Mouse (Mus musculus): ENCODE results near the gene Miox. TPM values are rescaled to one million over a fixed set of nuclear protein-coding genes. Genes with fewer than 3 reads are reported as not detected.
A peak's percentile ranks its signal among the peaks of the same experiment; 100 is the strongest.

The Miox gene
- polyA plus RNA-seq, 1 experiment from 2014 or later, result not detected

- H3K9ac ChIP-seq (ENCODE audit: low read length), result no peak overlapping the region
- H3K27me3 ChIP-seq (ENCODE audit: control insufficient read depth, insufficient read depth, low read length), result no peaks in the 10 kb centered on the region
- DNase-seq (ENCODE audit: low spot score) (no peak), ATAC-seq (replicated peaks; ENCODE audit: low FRiP score) (no peak)
- H3K36me3 ChIP-seq (ENCODE audit: control insufficient read depth, insufficient read depth, low read length), result peaks cover 13% of the 10 kb centered on the region; the same call in 1 of the 2 replicates
- no peak overlapping the region for H3K4me2 ChIP-seq (ENCODE audit: low read depth, low read length, severe bottlenecking)
- H3K9me3 ChIP-seq (ENCODE audit: control insufficient read depth, low read length), result no peaks in the 10 kb centered on the region
- H3K4me3 ChIP-seq (ENCODE audit: low read depth, low read length), result no peak overlapping the region
- WGBS, result 92% methylated on average over 10 of the region's 10 CpGs
- H3K4me1 ChIP-seq (replicated peaks; ENCODE audit: control insufficient read depth, insufficient read depth, low read length), result no peaks in the 10 kb centered on the region
- H3K27ac ChIP-seq (ENCODE audit: low read depth, low read length), result no peak overlapping the region
Observed at GRCm38 (mm10) chr15:89293778-89294177, 40.4 kb upstream of the Miox start.

- Histone ChIP-seq H3K4me2 (ENCODE audit: low read depth, low read length, severe bottlenecking) (no peak overlapping the region), H3K27ac (ENCODE audit: low read depth, low read length) (no peak overlapping the region), H3K9me3 (ENCODE audit: control insufficient read depth, low read length) (no peaks in the 10 kb centered on the region), H3K36me3 (ENCODE audit: control insufficient read depth, insufficient read depth, low read length) (peaks cover 12% of the 10 kb centered on the region; the same call in 1 of the 2 replicates), H3K27me3 (ENCODE audit: control insufficient read depth, insufficient read depth, low read length) (no peaks in the 10 kb centered on the region), H3K4me1 (replicated peaks; ENCODE audit: control insufficient read depth, insufficient read depth, low read length) (no peaks in the 10 kb centered on the region), H3K9ac (ENCODE audit: low read length) (no peak overlapping the region), H3K4me3 (ENCODE audit: low read depth, low read length) (no peak overlapping the region)
- DNase-seq (ENCODE audit: low spot score) (no peak), ATAC-seq (replicated peaks; ENCODE audit: low FRiP score) (no peak)
- WGBS, result 92% methylated on average over 8 of the region's 8 CpGs
Observed at GRCm38 (mm10) chr15:89295580-89296165, 38.5 kb upstream of the Miox start.

GRCm38 (mm10) chr15:89296465-89296864 is 37.7 kb upstream of the Miox start:
- ATAC-seq (replicated peaks; ENCODE audit: low FRiP score), result no peak
- Histone ChIP-seq H3K27ac (ENCODE audit: low read depth, low read length) (no peak overlapping the region), H3K4me1 (replicated peaks; ENCODE audit: control insufficient read depth, insufficient read depth, low read length) (no peaks in the 10 kb centered on the region), H3K9ac (ENCODE audit: low read length) (no peak overlapping the region), H3K27me3 (ENCODE audit: control insufficient read depth, insufficient read depth, low read length) (no peaks in the 10 kb centered on the region), H3K4me3 (ENCODE audit: low read depth, low read length) (no peak overlapping the region), H3K4me2 (ENCODE audit: low read depth, low read length, severe bottlenecking) (no peak overlapping the region), H3K36me3 (ENCODE audit: control insufficient read depth, insufficient read depth, low read length) (peaks cover 12% of the 10 kb centered on the region; the same call in 1 of the 2 replicates), H3K9me3 (ENCODE audit: control insufficient read depth, low read length) (no peaks in the 10 kb centered on the region)
- no peak for DNase-seq (ENCODE audit: low spot score)
- 100% methylated on average over 1 of the region's 1 CpGs for WGBS

GRCm38 (mm10) chr15:89297695-89298094 is 36.5 kb upstream of the Miox start:
- Histone ChIP-seq H3K4me3 (ENCODE audit: low read depth, low read length) (no peak overlapping the region), H3K36me3 (ENCODE audit: control insufficient read depth, insufficient read depth, low read length) (peaks cover 14% of the 10 kb centered on the region), H3K9me3 (ENCODE audit: control insufficient read depth, low read length) (no peaks in the 10 kb centered on the region), H3K4me2 (ENCODE audit: low read depth, low read length, severe bottlenecking) (no peak overlapping the region), H3K4me1 (replicated peaks; ENCODE audit: control insufficient read depth, insufficient read depth, low read length) (no peaks in the 10 kb centered on the region), H3K27me3 (ENCODE audit: control insufficient read depth, insufficient read depth, low read length) (no peaks in the 10 kb centered on the region), H3K9ac (ENCODE audit: low read length) (no peak overlapping the region), H3K27ac (ENCODE audit: low read depth, low read length) (no peak overlapping the region)
- 96% methylated on average over 2 of the region's 2 CpGs for WGBS
- no peak for DNase-seq (ENCODE audit: low spot score)
- ATAC-seq (replicated peaks; ENCODE audit: low FRiP score), result no peak

- no peaks in the 10 kb centered on the region for H3K4me1 ChIP-seq (replicated peaks; ENCODE audit: control insufficient read depth, insufficient read depth, low read length)
- H3K36me3 ChIP-seq (ENCODE audit: control insufficient read depth, insufficient read depth, low read length), result peaks cover 10% of the 10 kb centered on the region
- H3K27ac ChIP-seq (ENCODE audit: low read depth, low read length), result no peak overlapping the region
- H3K9ac ChIP-seq (ENCODE audit: low read length), result no peak overlapping the region
- DNase-seq (ENCODE audit: low spot score) (no peak), ATAC-seq (replicated peaks; ENCODE audit: low FRiP score) (no peak)
- WGBS, result 91% methylated on average over 13 of the region's 13 CpGs
- H3K4me2 ChIP-seq (ENCODE audit: low read depth, low read length, severe bottlenecking), result no peak overlapping the region
- H3K9me3 ChIP-seq (ENCODE audit: control insufficient read depth, low read length), result no peaks in the 10 kb centered on the region
- H3K4me3 ChIP-seq (ENCODE audit: low read depth, low read length), result no peak overlapping the region
- no peaks in the 10 kb centered on the region for H3K27me3 ChIP-seq (ENCODE audit: control insufficient read depth, insufficient read depth, low read length)
Observed at GRCm38 (mm10) chr15:89300180-89300579, 34.0 kb upstream of the Miox start.

- WGBS, result 96% methylated on average over 8 of the region's 8 CpGs
- no peak overlapping the region for H3K27ac ChIP-seq (ENCODE audit: low read depth, low read length)
- no peak overlapping the region for H3K4me3 ChIP-seq (ENCODE audit: low read depth, low read length)
- H3K4me2 ChIP-seq (ENCODE audit: low read depth, low read length, severe bottlenecking), result no peak overlapping the region
- H3K4me1 ChIP-seq (replicated peaks; ENCODE audit: control insufficient read depth, insufficient read depth, low read length), result no peaks in the 10 kb centered on the region
- DNase-seq (ENCODE audit: low spot score) (no peak), ATAC-seq (replicated peaks; ENCODE audit: low FRiP score) (no peak)
- H3K27me3 ChIP-seq (ENCODE audit: control insufficient read depth, insufficient read depth, low read length), result no peaks in the 10 kb centered on the region
- H3K9me3 ChIP-seq (ENCODE audit: control insufficient read depth, low read length), result no peaks in the 10 kb centered on the region
- peaks cover 10% of the 10 kb centered on the region for H3K36me3 ChIP-seq (ENCODE audit: control insufficient read depth, insufficient read depth, low read length)
- H3K9ac ChIP-seq (ENCODE audit: low read length), result no peak overlapping the region
Observed at GRCm38 (mm10) chr15:89300600-89300999, 33.6 kb upstream of the Miox start.

- Histone ChIP-seq H3K9ac (ENCODE audit: low read length) (no peak overlapping the region), H3K4me1 (replicated peaks; ENCODE audit: control insufficient read depth, insufficient read depth, low read length) (no peaks in the 10 kb centered on the region), H3K4me3 (ENCODE audit: low read depth, low read length) (no peak overlapping the region), H3K9me3 (ENCODE audit: control insufficient read depth, low read length) (no peaks in the 10 kb centered on the region), H3K27me3 (ENCODE audit: control insufficient read depth, insufficient read depth, low read length) (no peaks in the 10 kb centered on the region), H3K27ac (ENCODE audit: low read depth, low read length) (no peak overlapping the region), H3K4me2 (ENCODE audit: low read depth, low read length, severe bottlenecking) (no peak overlapping the region), H3K36me3 (ENCODE audit: control insufficient read depth, insufficient read depth, low read length) (peaks cover 11% of the 10 kb centered on the region)
- DNase-seq (ENCODE audit: low spot score) (no peak), ATAC-seq (replicated peaks; ENCODE audit: low FRiP score) (no peak)
- WGBS, result 72% methylated on average over 1 of the region's 1 CpGs
Observed at GRCm38 (mm10) chr15:89305966-89306365, 28.2 kb upstream of the Miox start.

- H3K9ac ChIP-seq (ENCODE audit: low read length), result no peak overlapping the region
- H3K4me1 ChIP-seq (replicated peaks; ENCODE audit: control insufficient read depth, insufficient read depth, low read length), result no peaks in the 10 kb centered on the region
- no peak for DNase-seq (ENCODE audit: low spot score)
- 92% methylated on average over 13 of the region's 13 CpGs for WGBS
- H3K27me3 ChIP-seq (ENCODE audit: control insufficient read depth, insufficient read depth, low read length), result no peaks in the 10 kb centered on the region
- no peak for ATAC-seq (replicated peaks; ENCODE audit: low FRiP score)
- peaks cover 4% of the 10 kb centered on the region for H3K36me3 ChIP-seq (ENCODE audit: control insufficient read depth, insufficient read depth, low read length)
- H3K27ac ChIP-seq (ENCODE audit: low read depth, low read length), result no peak overlapping the region
- H3K9me3 ChIP-seq (ENCODE audit: control insufficient read depth, low read length), result no peaks in the 10 kb centered on the region
- H3K4me3 ChIP-seq (ENCODE audit: low read depth, low read length), result no peak overlapping the region
- no peak overlapping the region for H3K4me2 ChIP-seq (ENCODE audit: low read depth, low read length, severe bottlenecking)
Observed at GRCm38 (mm10) chr15:89307461-89307860, 26.7 kb upstream of the Miox start.

GRCm38 (mm10) chr15:89308406-89309139 is 25.6 kb upstream of the Miox start:
- Histone ChIP-seq H3K27me3 (ENCODE audit: control insufficient read depth, insufficient read depth, low read length) (no peaks in the 10 kb centered on the region), H3K4me1 (replicated peaks; ENCODE audit: control insufficient read depth, insufficient read depth, low read length) (peaks cover 2% of the 10 kb centered on the region; the same call in 1 of the 2 replicates), H3K9me3 (ENCODE audit: control insufficient read depth, low read length) (no peaks in the 10 kb centered on the region), H3K27ac (ENCODE audit: low read depth, low read length) (no peak overlapping the region), H3K4me2 (ENCODE audit: low read depth, low read length, severe bottlenecking) (no peak overlapping the region), H3K4me3 (ENCODE audit: low read depth, low read length) (no peak overlapping the region), H3K9ac (ENCODE audit: low read length) (no peak overlapping the region), H3K36me3 (ENCODE audit: control insufficient read depth, insufficient read depth, low read length) (peaks cover 4% of the 10 kb centered on the region)
- DNase-seq (ENCODE audit: low spot score) (peak; percentile 34), ATAC-seq (replicated peaks; ENCODE audit: low FRiP score) (no peak)
- 89% methylated on average over 7 of the region's 7 CpGs for WGBS
